Mouse (Mus musculus) A20 (cell line): ENCODE data around the gene Arid1a.

Experiments
- DNase-seq: peaks from one replicate; pipeline ENCODE4 v3.0.0-alpha.2; 2011; ENCODE audit warnings: low read depth, low spot score

The Arid1a gene

GRCm38 (mm10) chr4:133756514-133757268, at the start of gene Arid1a:
Arid1a (minus strand) TSS chr4:133756769.
- peak; percentile 96 for DNase-seq

- DNase-seq = peak; percentile 92
Observed at GRCm38 (mm10) chr4:133804401-133805263, 48.1 kb upstream of the Arid1a start.

- no peak for DNase-seq
Observed at GRCm38 (mm10) chr4:133800589-133800988, 44.0 kb upstream of the Arid1a start.

- DNase-seq = no peak
Observed at GRCm38 (mm10) chr4:133793269-133793668, 36.7 kb upstream of the Arid1a start.

- peak; percentile 88 for DNase-seq
Observed at GRCm38 (mm10) chr4:133774570-133775554, 18.3 kb upstream of the Arid1a start.

- DNase-seq = no peak
Observed at GRCm38 (mm10) chr4:133769157-133769556, 12.6 kb upstream of the Arid1a start.

- no peak for DNase-seq
Observed at GRCm38 (mm10) chr4:133763112-133763511, 6.5 kb upstream of the Arid1a start.

GRCm38 (mm10) chr4:133759659-133760058, 3.1 kb upstream of the Arid1a start:
- no peak for DNase-seq

- DNase-seq = peak; percentile 91
Observed at GRCm38 (mm10) chr4:133757269-133757835, 783 bp upstream of the Arid1a start.

- DNase-seq = peak; percentile 71
Observed at GRCm38 (mm10) chr4:133755861-133756371, 653 bp downstream of the Arid1a start.

- peak; percentile 73 for DNase-seq
Observed at GRCm38 (mm10) chr4:133754871-133755765, 1.5 kb downstream of the Arid1a start.

- DNase-seq = peak; percentile 97
Observed at GRCm38 (mm10) chr4:133754238-133754637, 2.3 kb downstream of the Arid1a start.

- DNase-seq = peak; percentile 82
Observed at GRCm38 (mm10) chr4:133753375-133754190, 3.0 kb downstream of the Arid1a start.

- DNase-seq = peak; percentile 61
Observed at GRCm38 (mm10) chr4:133752449-133753374, 3.9 kb downstream of the Arid1a start.

- peak; percentile 85 for DNase-seq
Observed at GRCm38 (mm10) chr4:133751521-133752448, 4.8 kb downstream of the Arid1a start.

- DNase-seq = peak; percentile 43
Observed at GRCm38 (mm10) chr4:133750184-133750775, 6.3 kb downstream of the Arid1a start.
